Mouse (Mus musculus) ES-E14 (cell line): ENCODE results near the gene Bmper. TPM values are rescaled to one million over a fixed set of nuclear protein-coding genes. Genes with fewer than 3 reads are reported as not detected.

Experiments used
- DNase-seq: peaks from one replicate; pipeline ENCODE4 v3.0.0-alpha.2; 2013; ENCODE audit warnings: low read depth, low spot score
- H3K27ac ChIP-seq: 2 replicates; pipeline ENCODE4 v1.5.1; 2012; ENCODE audit warnings: low read depth, mild to moderate bottlenecking, low read length, moderate library complexity, mixed read lengths; ENCODE audit not compliant: poor library complexity, insufficient read depth, severe bottlenecking
- H3K36me3 ChIP-seq: 2 replicates; pipeline ENCODE4 v1.6.1; 2012; ENCODE audit warnings: mild to moderate bottlenecking, low read length, moderate library complexity, mixed read lengths; ENCODE audit not compliant: control insufficient read depth, poor library complexity, insufficient read depth, severe bottlenecking
- H3K4me1 ChIP-seq, 2 experiments: fragments of 150-350 bp in 1 of 2; sonication (generic) in 1 of 2; 2 replicates each; pipeline ENCODE4 v1.6.1; 2012; ENCODE audit warnings: low read length in 2 of 2, mild to moderate bottlenecking in 1 of 2, mixed read lengths in 1 of 2; ENCODE audit not compliant: control insufficient read depth in 2 of 2, insufficient read depth in 2 of 2, poor library complexity in 1 of 2
- H3K4me3 ChIP-seq, 2 experiments: fragments of 150-350 bp in 1 of 2; sonication (generic) in 1 of 2; 2 replicates each; pipeline ENCODE4 v1.5.1; 2012; ENCODE audit warnings: low read length in 2 of 2, low read depth in 1 of 2, mild to moderate bottlenecking in 1 of 2, mixed read lengths in 1 of 2; ENCODE audit not compliant: insufficient read depth in 1 of 2, poor library complexity in 1 of 2, severe bottlenecking in 1 of 2
- H3K9ac ChIP-seq: 2 replicates; pipeline ENCODE4 v1.6.1; 2012; ENCODE audit warnings: low read depth, mild to moderate bottlenecking, low read length, mixed read lengths; ENCODE audit not compliant: poor library complexity, insufficient read depth, severe bottlenecking
- H3K9me3 ChIP-seq: fragments of 150-350 bp; sonication (generic); 2 replicates; pipeline ENCODE4 v1.6.1; 2012; ENCODE audit warnings: low read depth, mild to moderate bottlenecking, low read length; ENCODE audit not compliant: control insufficient read depth, insufficient read depth
- CHD2 ChIP-seq: IDR thresholded peaks from 2 replicates; pipeline ENCODE4 v1.6.1; 2014; ENCODE audit warnings: mild to moderate bottlenecking, low read depth, low read length, inconsistent platforms
- HCFC1 ChIP-seq: IDR thresholded peaks from 2 replicates; pipeline ENCODE4 v1.6.1; 2012; ENCODE audit warnings: low read length, inconsistent platforms, borderline replicate concordance; ENCODE audit not compliant: insufficient read depth
- MAFK ChIP-seq: IDR thresholded peaks from 2 replicates; pipeline ENCODE4 v1.6.1; 2014; ENCODE audit warnings: mild to moderate bottlenecking, low read depth, low read length, inconsistent platforms; ENCODE audit not compliant: insufficient read depth
- ZC3H11A ChIP-seq: IDR thresholded peaks from 2 replicates; pipeline ENCODE4 v1.6.1; 2012; ENCODE audit warnings: low read depth, mild to moderate bottlenecking, inconsistent platforms, low read length, borderline replicate concordance
- ZNF384 ChIP-seq: IDR thresholded peaks from 2 replicates; pipeline ENCODE4 v1.6.1; 2012; ENCODE audit warnings: low read depth, low read length, inconsistent platforms
- in situ Hi-C, 2 experiments: fragments of 600-800 bp; cut with MboI; formaldehyde crosslinking; loops; one replicate each; pipeline ENCODE4 v1.15.1; 2025; ENCODE audit warnings: low sequenced_read_pairs in 2 of 2, inconsistent platforms in 1 of 2; ENCODE audit not compliant: unreplicated experiment in 2 of 2
- total RNA-seq: library from RNA; depleted of rRNA; stranded (reverse); fragments of 300-350 nt; gene quantifications from 2 replicates; pipeline ENCODE4 v1.2.3, GENCODE M21; 2012

Gene Bmper
- total RNA-seq, 1 experiment: 2.5 TPM

DNA sequence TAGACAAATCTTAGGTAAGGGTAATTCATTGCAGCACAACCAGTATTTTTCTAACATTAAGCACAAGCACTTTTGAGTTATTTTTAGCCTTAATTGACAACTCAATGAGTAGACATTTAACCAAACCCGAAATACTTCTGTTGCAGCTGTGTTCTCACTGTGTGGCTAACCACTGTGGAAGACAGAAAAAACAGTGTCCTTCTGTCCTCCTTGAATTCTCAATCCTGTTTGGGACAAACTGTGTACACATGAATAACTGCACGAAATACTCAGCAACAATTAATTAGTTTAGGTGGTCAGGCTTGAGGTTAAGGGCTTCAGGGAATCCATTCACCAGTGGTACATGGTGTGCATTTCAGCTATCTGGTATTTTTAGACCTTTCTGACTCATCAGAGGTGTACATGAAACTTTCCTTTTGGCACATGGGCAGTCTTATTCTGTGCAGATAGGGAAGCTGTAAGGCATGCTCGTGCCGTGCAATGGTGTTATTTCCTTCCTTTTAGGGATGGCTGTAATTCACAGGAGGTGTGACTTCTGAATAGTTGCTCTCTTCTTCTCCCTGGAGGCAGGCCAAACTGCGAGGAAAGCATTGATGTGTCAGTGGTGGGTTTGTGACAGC is 131.4 kb downstream of the Bmper start:
- Histone ChIP-seq H3K9me3 (no peaks in the 10 kb centered on the region), H3K4me1 (no peaks in the 10 kb centered on the region), H3K9ac (no peak overlapping the region), H3K27ac (no peak overlapping the region), H3K4me3 (no peak overlapping the region), H3K36me3 (no peaks in the 10 kb centered on the region)
- no peak for DNase-seq
- in situ Hi-C loops: no loop called here
- TF ChIP-seq ZC3H11A (no peak), MAFK (no peak), ZNF384 (no peak), HCFC1 (no peak), CHD2 (no peak)

DNA sequence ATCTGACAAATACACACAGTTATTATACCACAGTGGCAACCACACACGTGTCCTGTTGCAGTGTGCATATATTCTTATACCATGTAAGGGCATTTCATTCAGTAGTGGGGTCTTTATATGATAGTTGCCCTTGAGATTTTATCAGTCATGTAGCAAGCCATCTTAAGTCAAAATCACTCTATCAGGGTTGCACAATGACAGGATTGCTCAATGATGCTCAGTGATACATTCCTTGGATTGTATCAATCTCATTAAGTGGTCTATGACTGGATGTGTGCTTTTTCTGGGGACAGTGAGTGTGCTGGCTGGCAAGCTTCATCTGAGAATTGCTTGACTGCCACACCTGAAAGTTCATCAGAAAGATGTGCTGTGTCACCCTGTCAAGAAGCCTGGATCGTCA is 135.2 kb downstream of the Bmper start:
- Histone ChIP-seq H3K9ac (no peak overlapping the region), H3K36me3 (no peaks in the 10 kb centered on the region), H3K4me1 (no peaks in the 10 kb centered on the region), H3K4me3 (no peak overlapping the region), H3K9me3 (no peaks in the 10 kb centered on the region), H3K27ac (no peak overlapping the region)
- in situ Hi-C loops: no loop called here
- TF ChIP-seq HCFC1: no peak
- no peak for TF ChIP-seq ZNF384
- TF ChIP-seq MAFK: no peak
- TF ChIP-seq CHD2: no peak
- DNase-seq: no peak

DNA sequence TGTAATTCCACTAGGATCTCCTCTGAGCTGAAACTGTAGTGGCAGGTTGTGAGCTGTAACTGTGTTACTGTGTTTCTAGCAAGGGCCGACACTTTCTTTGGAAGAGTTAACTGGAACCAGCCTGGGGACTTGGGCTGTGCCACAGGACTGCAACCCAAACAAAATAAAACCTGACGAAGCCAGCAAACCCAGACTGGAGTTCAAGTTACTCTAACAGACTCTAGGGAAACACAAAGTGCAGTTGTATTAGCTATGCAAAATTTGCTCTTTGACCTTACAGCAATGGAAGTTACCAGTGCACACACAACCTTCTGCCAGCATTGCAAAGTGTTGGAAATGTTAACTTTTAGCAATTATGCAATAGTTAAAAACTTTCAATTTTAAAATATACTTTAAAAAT is 140.3 kb downstream of the Bmper start:
- Histone ChIP-seq H3K9ac (no peak overlapping the region), H3K4me3 (no peak overlapping the region), H3K27ac (no peak overlapping the region), H3K9me3 (no peaks in the 10 kb centered on the region), H3K4me1 (no peaks in the 10 kb centered on the region), H3K36me3 (no peaks in the 10 kb centered on the region)
- in situ Hi-C loops: no loop called here
- no peak for TF ChIP-seq CHD2
- TF ChIP-seq MAFK: no peak
- no peak for TF ChIP-seq ZC3H11A
- no peak for TF ChIP-seq ZNF384
- TF ChIP-seq HCFC1: no peak
- DNase-seq: no peak

DNA sequence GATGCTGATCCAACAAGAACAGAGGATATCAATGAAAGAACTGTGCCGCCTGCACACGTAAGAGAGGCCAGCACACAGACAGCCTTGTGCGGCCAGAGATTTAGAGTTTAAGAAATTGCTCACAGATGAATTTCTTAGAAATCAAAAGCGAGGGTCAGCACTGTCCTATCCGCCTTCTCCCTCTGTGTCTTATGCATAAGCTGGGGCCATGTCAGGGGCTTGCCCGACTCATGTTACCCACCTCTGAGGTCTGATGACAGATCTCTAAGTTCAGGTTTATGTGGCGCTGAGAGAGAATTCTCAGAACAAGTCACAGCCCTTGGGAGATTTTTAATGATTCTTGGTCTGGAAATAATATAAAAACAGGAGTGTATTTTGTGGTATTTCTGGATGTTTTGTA is 140.7 kb downstream of the Bmper start:
- in situ Hi-C loops: no loop called here
- Histone ChIP-seq H3K9ac (no peak overlapping the region), H3K9me3 (no peaks in the 10 kb centered on the region), H3K27ac (no peak overlapping the region), H3K4me1 (no peaks in the 10 kb centered on the region), H3K36me3 (no peaks in the 10 kb centered on the region), H3K4me3 (no peak overlapping the region)
- DNase-seq: no peak
- TF ChIP-seq ZC3H11A (no peak), MAFK (no peak), HCFC1 (no peak), CHD2 (no peak), ZNF384 (no peak)

DNA sequence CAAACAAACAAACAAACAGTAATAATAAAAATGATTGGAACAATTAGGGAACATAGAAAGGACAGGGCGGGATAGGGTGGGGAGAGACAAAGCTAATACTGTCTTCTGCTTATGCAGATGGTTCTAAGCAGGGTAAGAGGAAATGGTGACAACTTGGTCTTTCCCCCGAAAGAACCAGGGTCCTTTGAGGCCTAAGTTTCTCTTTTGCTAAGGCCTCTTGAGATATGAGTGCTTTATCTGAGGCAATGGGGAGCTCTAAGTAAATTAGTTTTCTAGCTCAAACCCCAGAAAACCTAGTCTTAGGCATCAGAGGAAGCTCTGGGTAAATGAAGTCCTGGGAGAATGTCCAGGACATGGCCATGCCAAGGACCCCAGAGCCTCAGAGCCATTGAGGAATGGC is 141.2 kb downstream of the Bmper start:
- Histone ChIP-seq H3K27ac (no peak overlapping the region), H3K36me3 (no peaks in the 10 kb centered on the region), H3K9ac (no peak overlapping the region), H3K9me3 (no peaks in the 10 kb centered on the region), H3K4me1 (no peaks in the 10 kb centered on the region), H3K4me3 (no peak overlapping the region)
- no peak for TF ChIP-seq MAFK
- TF ChIP-seq ZC3H11A: no peak
- TF ChIP-seq CHD2: no peak
- no peak for TF ChIP-seq ZNF384
- TF ChIP-seq HCFC1: no peak
- in situ Hi-C loops: no loop called here
- DNase-seq: no peak
